Mouse (Mus musculus) hindbrain, embryonic 11.5 days (tissue): Measurements from ENCODE around the gene Nde1. TPM values are rescaled to one million over a fixed set of nuclear protein-coding genes. Genes with fewer than 3 reads are reported as not detected.

Source experiments
- ATAC-seq: fragments of 200-750 bp; cut with Nextera tagmentation; 2 replicates; pipeline ENCODE4 v1.8.0; 2017; ENCODE audit warnings: mild to moderate bottlenecking, moderate TSS enrichment, moderate library complexity; ENCODE audit not compliant: low FRiP score
- DNase-seq: peaks from one replicate; pipeline ENCODE4 v3.0.0-alpha.2; 2015; ENCODE audit warnings: low spot score
- H3K27ac ChIP-seq: fragments of 300-500 bp; sonication (generic); 2 replicates; pipeline ENCODE4 v1.5.1; 2014; ENCODE audit warnings: mild to moderate bottlenecking, low read depth, low read length
- H3K27me3 ChIP-seq: fragments of 300-500 bp; sonication (generic); 2 replicates; pipeline ENCODE4 v1.6.1; 2014; ENCODE audit warnings: mild to moderate bottlenecking, low read length, moderate library complexity, mixed read lengths; ENCODE audit not compliant: control insufficient read depth, insufficient read depth
- H3K36me3 ChIP-seq: fragments of 300-500 bp; sonication (generic); 2 replicates; pipeline ENCODE4 v1.6.1; 2014; ENCODE audit warnings: mild to moderate bottlenecking, low read length, moderate library complexity, mixed read lengths; ENCODE audit not compliant: control insufficient read depth, insufficient read depth
- H3K4me1 ChIP-seq: fragments of 300-500 bp; sonication (generic); replicated peaks from 2 replicates; pipeline ENCODE4 v1.6.1; 2014; ENCODE audit warnings: low read length, mixed read lengths; ENCODE audit not compliant: control insufficient read depth, insufficient read depth
- H3K4me2 ChIP-seq: fragments of 300-500 bp; sonication (generic); replicated peaks from 2 replicates; pipeline ENCODE4 v1.6.1; 2014; ENCODE audit warnings: mild to moderate bottlenecking, low read depth, low read length
- H3K4me3 ChIP-seq: fragments of 300-500 bp; sonication (generic); 2 replicates; pipeline ENCODE4 v1.5.1; 2014; ENCODE audit warnings: low read depth, low read length
- H3K9ac ChIP-seq: fragments of 300-500 bp; sonication (generic); 2 replicates; pipeline ENCODE4 v1.6.1; 2014; ENCODE audit warnings: low read depth, low read length
- H3K9me3 ChIP-seq: fragments of 300-500 bp; sonication (generic); 2 replicates; pipeline ENCODE4 v1.6.1; 2016; ENCODE audit warnings: low read length; ENCODE audit not compliant: control insufficient read depth
- WGBS: fragments of 180-500 bp; shearing (Covaris S2); extraction: QIAGEN DNeasy Blood & Tissue Kit; methylation state at CpG from one replicate; pipeline ENCODE4 v1.1.7; 2014; 5-methylcytosine and 5-hydroxymethylcytosine counted together
- polyA plus RNA-seq: library from polyadenylated mRNA; unstranded; fragments of >200 nt; fragmentation: Nextera tagmentation; extraction: Ambion mirVana; gene quantifications from 2 replicates; pipeline ENCODE4 v1.2.1, GENCODE M21; 2014

The Nde1 gene
- polyA plus RNA-seq, 1 experiment from 2014 or later = 144 TPM

DNA sequence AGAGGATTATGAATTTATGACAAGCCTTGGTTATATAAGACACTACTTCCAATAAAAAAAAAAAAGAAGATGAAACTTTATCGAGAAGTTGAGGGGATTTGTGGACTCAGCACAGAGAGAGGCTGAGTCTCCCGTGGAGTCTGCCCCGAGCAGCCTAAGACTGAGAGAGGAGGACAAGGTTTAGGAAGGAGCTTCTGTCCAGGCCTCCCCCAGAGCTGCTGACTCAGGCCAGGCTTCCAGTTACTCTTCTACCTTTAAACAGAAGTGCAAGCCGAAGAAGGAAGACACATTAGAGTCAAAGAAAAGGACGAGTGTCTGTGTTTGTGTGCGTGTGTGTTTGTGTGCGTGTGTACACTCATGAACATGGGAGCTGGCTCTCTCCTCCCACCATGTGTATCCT is 32.3 kb upstream of the Nde1 start:
- WGBS = 94% methylated on average over 7 of the region's 7 CpGs
- Histone ChIP-seq H3K9me3 (no peaks in the 10 kb centered on the region), H3K4me2 (no peak overlapping the region), H3K36me3 (peaks cover 12% of the 10 kb centered on the region; the same call in 1 of the 2 replicates), H3K27me3 (no peaks in the 10 kb centered on the region), H3K27ac (no peak overlapping the region), H3K4me1 (no peaks in the 10 kb centered on the region), H3K4me3 (no peak overlapping the region), H3K9ac (no peak overlapping the region)
- ATAC-seq = no peak
- no peak for DNase-seq

DNA sequence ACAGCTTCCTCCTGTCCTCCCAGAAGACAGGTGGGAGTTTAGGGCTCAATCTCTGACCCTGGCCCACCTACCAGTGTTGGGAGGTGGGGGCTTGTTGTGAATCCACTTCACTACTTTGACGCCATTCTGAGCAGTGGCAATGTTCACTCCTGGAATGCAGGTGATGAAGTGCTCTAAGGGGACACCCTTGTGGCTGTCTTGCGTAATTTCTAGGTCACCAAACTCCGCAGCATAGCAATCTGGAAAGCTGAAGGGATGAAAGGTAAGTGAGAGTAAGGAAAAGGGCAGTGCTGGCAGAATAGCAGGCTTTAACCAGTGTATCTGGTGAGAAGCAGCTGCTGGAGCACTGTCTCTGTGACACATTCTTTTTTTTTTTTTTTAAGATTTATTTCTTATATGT is 31.7 kb upstream of the Nde1 start:
- Histone ChIP-seq H3K9ac (no peak overlapping the region), H3K9me3 (no peaks in the 10 kb centered on the region), H3K36me3 (peaks cover 12% of the 10 kb centered on the region; the same call in 1 of the 2 replicates), H3K4me2 (no peak overlapping the region), H3K27ac (no peak overlapping the region), H3K27me3 (no peaks in the 10 kb centered on the region), H3K4me1 (no peaks in the 10 kb centered on the region), H3K4me3 (no peak overlapping the region)
- no peak for ATAC-seq
- 89% methylated on average over 3 of the region's 3 CpGs for WGBS
- no peak for DNase-seq

GRCm38 (mm10) chr16:14131838-14132237 is 31.2 kb upstream of the Nde1 start:
- H3K36me3 ChIP-seq = peaks cover 12% of the 10 kb centered on the region; the same call in 1 of the 2 replicates
- ATAC-seq = no peak
- 88% methylated on average over 5 of the region's 5 CpGs for WGBS

DNA sequence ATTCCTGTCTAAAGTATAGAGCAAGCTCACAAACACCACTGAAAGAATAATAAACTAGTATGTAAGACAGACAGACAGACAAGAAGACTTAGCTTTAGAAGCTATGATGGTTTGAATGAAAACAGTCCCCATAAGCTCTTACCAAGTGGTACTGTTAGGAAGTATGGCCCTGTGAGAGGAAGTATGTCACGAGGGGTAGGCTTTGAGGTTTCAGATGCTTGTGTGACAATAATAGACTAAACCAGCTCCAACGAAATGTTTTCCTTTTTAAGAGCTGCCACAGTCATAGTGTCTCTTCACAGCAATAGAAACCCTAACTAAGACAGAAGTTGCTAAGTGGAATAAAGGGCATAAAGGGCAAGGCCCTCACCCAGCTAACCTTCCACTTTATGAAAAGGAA is 28.1 kb upstream of the Nde1 start:
- no peak overlapping the region for H3K27ac ChIP-seq
- H3K4me1 ChIP-seq = no peaks in the 10 kb centered on the region
- no peak overlapping the region for H3K4me3 ChIP-seq
- 91% methylated on average over 2 of the region's 2 CpGs for WGBS
- no peak for ATAC-seq
- H3K36me3 ChIP-seq = peaks cover 4% of the 10 kb centered on the region; the same call in 1 of the 2 replicates
- no peak for DNase-seq
- H3K27me3 ChIP-seq = no peaks in the 10 kb centered on the region
- no peaks in the 10 kb centered on the region for H3K9me3 ChIP-seq
- no peak overlapping the region for H3K4me2 ChIP-seq
- no peak overlapping the region for H3K9ac ChIP-seq

More at GRCm38 (mm10) chr16:14131838-14132237, 31.2 kb upstream of the Nde1 start:
- Histone ChIP-seq H3K4me3 (no peak overlapping the region), H3K27ac (no peak overlapping the region), H3K9ac (no peak overlapping the region), H3K9me3 (no peaks in the 10 kb centered on the region), H3K27me3 (no peaks in the 10 kb centered on the region), H3K4me2 (no peak overlapping the region), H3K4me1 (no peaks in the 10 kb centered on the region)
- DNase-seq = no peak

DNA sequence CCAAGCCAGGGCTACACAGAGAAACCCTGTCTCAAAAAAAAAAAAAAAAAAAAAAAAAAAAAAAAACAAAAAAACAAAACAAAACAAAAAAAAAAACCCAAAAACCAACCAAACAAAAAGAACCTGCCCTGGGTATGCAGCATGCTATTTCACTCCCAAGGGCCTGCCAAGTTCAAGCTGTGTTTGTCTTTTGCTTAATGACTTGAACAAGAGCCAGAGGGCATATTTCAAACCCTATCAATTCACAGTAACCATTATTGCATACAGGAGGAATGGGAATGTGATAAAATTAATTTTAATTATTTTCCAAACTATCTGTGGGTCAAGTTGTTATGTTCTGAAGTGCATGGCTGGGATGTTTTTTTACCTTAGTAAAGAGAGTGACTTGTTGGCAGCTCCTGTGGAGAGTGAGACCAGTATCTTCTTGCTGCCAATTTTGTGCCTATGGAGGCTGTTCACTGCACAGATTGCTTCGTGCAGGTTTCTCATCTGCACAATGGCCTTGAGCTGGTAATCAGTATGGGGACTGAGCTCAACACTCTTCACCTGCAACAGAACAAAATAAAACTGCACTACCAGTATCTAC is 25.0 kb upstream of the Nde1 start:
- ATAC-seq (no peak), DNase-seq (no peak)
- H3K9ac ChIP-seq = no peak overlapping the region
- H3K27ac ChIP-seq = no peak overlapping the region
- no peaks in the 10 kb centered on the region for H3K4me1 ChIP-seq
- H3K27me3 ChIP-seq = no peaks in the 10 kb centered on the region
- H3K4me2 ChIP-seq = no peak overlapping the region
- H3K9me3 ChIP-seq = no peaks in the 10 kb centered on the region
- peaks cover 11% of the 10 kb centered on the region for H3K36me3 ChIP-seq
- WGBS = 97% methylated on average over 1 of the region's 1 CpGs
- no peak overlapping the region for H3K4me3 ChIP-seq

DNA sequence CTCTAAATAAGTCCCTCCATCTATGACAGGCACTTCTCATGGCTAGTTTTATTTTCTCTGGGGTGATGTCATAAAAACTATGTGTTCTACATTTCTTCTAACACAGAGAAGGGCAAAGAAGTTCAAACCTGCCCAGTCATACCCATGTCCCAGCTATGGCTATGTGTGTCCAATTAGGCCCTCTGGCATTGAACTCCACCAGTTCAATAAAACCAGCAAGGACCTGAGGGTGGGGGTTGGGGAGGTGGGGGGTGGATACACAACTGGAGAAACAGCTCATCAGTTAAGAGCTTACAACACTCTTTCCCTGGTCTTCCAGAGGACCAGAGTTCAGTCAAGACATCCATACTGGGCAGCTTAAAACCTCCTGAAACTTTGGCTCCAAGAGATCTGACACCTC is 24.0 kb upstream of the Nde1 start:
- no peak overlapping the region for H3K4me2 ChIP-seq
- H3K9ac ChIP-seq = no peak overlapping the region
- H3K36me3 ChIP-seq = peaks cover 11% of the 10 kb centered on the region
- H3K9me3 ChIP-seq = no peaks in the 10 kb centered on the region
- no peaks in the 10 kb centered on the region for H3K27me3 ChIP-seq
- no peak for ATAC-seq
- no peak overlapping the region for H3K4me3 ChIP-seq
- no peak for DNase-seq
- H3K27ac ChIP-seq = no peak overlapping the region
- no peaks in the 10 kb centered on the region for H3K4me1 ChIP-seq

GRCm38 (mm10) chr16:14143298-14143697 is 19.8 kb upstream of the Nde1 start:
- no peak overlapping the region for H3K4me3 ChIP-seq
- no peak for DNase-seq
- no peak for ATAC-seq
- peaks cover 11% of the 10 kb centered on the region for H3K36me3 ChIP-seq
- no peak overlapping the region for H3K9ac ChIP-seq
- no peaks in the 10 kb centered on the region for H3K4me1 ChIP-seq
- WGBS = 93% methylated on average over 3 of the region's 3 CpGs
- H3K9me3 ChIP-seq = no peaks in the 10 kb centered on the region
- no peaks in the 10 kb centered on the region for H3K27me3 ChIP-seq
- no peak overlapping the region for H3K27ac ChIP-seq
- H3K4me2 ChIP-seq = no peak overlapping the region

GRCm38 (mm10) chr16:14147712-14148111 is 15.4 kb upstream of the Nde1 start:
- Histone ChIP-seq H3K36me3 (no peaks in the 10 kb centered on the region; the same call in 1 of the 2 replicates), H3K4me2 (no peak overlapping the region), H3K4me1 (no peaks in the 10 kb centered on the region), H3K9me3 (no peaks in the 10 kb centered on the region), H3K4me3 (no peak overlapping the region), H3K27me3 (no peaks in the 10 kb centered on the region), H3K27ac (no peak overlapping the region), H3K9ac (no peak overlapping the region)
- DNase-seq (no peak), ATAC-seq (no peak)

DNA sequence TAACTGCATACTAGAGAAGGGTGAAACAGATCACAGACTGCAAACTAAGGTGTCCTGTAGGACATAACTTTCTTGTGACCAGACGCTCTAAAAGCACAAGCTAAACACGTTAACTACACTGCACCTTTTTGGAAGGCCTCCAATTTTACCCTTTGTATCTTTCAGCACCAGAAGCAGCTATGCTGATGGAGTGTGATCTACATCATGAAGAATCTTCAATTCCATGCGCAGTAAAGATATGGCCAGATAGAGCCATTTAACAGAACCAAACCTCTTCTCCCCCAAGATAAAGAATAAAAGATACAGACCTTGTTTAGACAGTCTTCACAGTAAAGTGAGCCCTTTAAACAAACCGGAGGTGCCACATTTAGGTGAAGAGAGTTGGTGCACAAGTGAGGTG is 11.4 kb upstream of the Nde1 start:
- Histone ChIP-seq H3K36me3 (no peaks in the 10 kb centered on the region; the same call in 1 of the 2 replicates), H3K4me1 (no peaks in the 10 kb centered on the region), H3K4me2 (no peak overlapping the region), H3K27me3 (no peaks in the 10 kb centered on the region), H3K9ac (no peak overlapping the region), H3K27ac (no peak overlapping the region), H3K9me3 (no peaks in the 10 kb centered on the region), H3K4me3 (no peak overlapping the region)
- DNase-seq (no peak), ATAC-seq (no peak)
- 96% methylated on average over 4 of the region's 4 CpGs for WGBS
